ENCODE assay signal across 8 mouse cellular contexts in genomic region chr15:95762661-95763303, GRCm38 (mm10). TPM values are rescaled to one million over a fixed set of nuclear protein-coding genes. Genes with fewer than 3 reads are reported as not detected.
DNase-seq lines count a peak whose midpoint lies in the region; ATAC-seq and TF ChIP-seq lines count a peak whose summit lies in the region.

No protein-coding gene starts in this region.

- H3K9me3 ChIP-seq in MEL (replicated peaks; ENCODE audit: insufficient read depth, low read length), result no peaks in the 10 kb centered on the region
- H3K9me3 ChIP-seq in forebrain, embryonic 15.5 days, result no peaks in the 10 kb centered on the region
- no peaks in the 10 kb centered on the region for H3K9me3 ChIP-seq in hindbrain, embryonic 14.5 days (ENCODE audit: control insufficient read depth, low read length)

- peak; percentile 94 to 100 (median 95) for TF ChIP-seq CTCF in MEL (IDR thresholded peaks at IDR 0.05 in 2 of 3, conservative IDR thresholded peaks at IDR 0.05 in 1 of 3; ENCODE audit: control insufficient read depth in 1 of 3, insufficient read depth in 1 of 3, low read depth in 2 of 3, low read length in 3 of 3, poor library complexity in 1 of 3, severe bottlenecking in 1 of 3)

- H3K4me2 ChIP-seq in forebrain, embryonic 15.5 days (replicated peaks), result no peak overlapping the region
- no peak overlapping the region for H3K4me2 ChIP-seq in hindbrain, embryonic 14.5 days (replicated peaks)

- no peaks in the 10 kb centered on the region for H3K36me3 ChIP-seq in MEL (ENCODE audit: control insufficient read depth in 1 of 2, insufficient read depth in 2 of 2, low read length in 2 of 2)
- H3K36me3 ChIP-seq in forebrain, embryonic 15.5 days, result no peaks in the 10 kb centered on the region
- no peaks in the 10 kb centered on the region for H3K36me3 ChIP-seq in hindbrain, embryonic 14.5 days (replicated peaks; ENCODE audit: control insufficient read depth, insufficient read depth)

- H3K27ac ChIP-seq in MEL (ENCODE audit: control insufficient read depth, low read depth, low read length), result no peak overlapping the region
- no peak overlapping the region for H3K27ac ChIP-seq in forebrain, embryonic 15.5 days (replicated peaks)
- no peak overlapping the region for H3K27ac ChIP-seq in hindbrain, embryonic 14.5 days

- WGBS in forebrain, embryonic 15.5 days, result 37% methylated on average over 12 of the region's 12 CpGs
- 35% methylated on average over 12 of the region's 12 CpGs for WGBS in hindbrain, embryonic 14.5 days

- TF ChIP-seq POLR2A in MEL (IDR thresholded peaks at IDR 0.05; ENCODE audit: control insufficient read depth in 1 of 2, insufficient read depth in 1 of 2, low read depth in 1 of 2, low read length in 2 of 2, poor library complexity in 1 of 2), result no peak

- H3K4me1 ChIP-seq in MEL (ENCODE audit: control insufficient read depth in 1 of 2, insufficient read depth in 2 of 2, low read length in 2 of 2), result peaks cover 0 to 7% of the 10 kb centered on the region in 2 experiments; a peak in 2 of 4 replicates
- no peaks in the 10 kb centered on the region for H3K4me1 ChIP-seq in forebrain, embryonic 15.5 days
- H3K4me1 ChIP-seq in hindbrain, embryonic 14.5 days (replicated peaks; ENCODE audit: control insufficient read depth, insufficient read depth, low read length), result no peaks in the 10 kb centered on the region

- peak; percentile 86 for DNase-seq in MEL (ENCODE audit: low read depth, low spot score)
- peak; percentile 61 for DNase-seq in c-Kit-positive CD71-positive TER-119-positive erythroid progenitor cells, embryonic 14.5 days (ENCODE audit: low spot score)
- peak; percentile 86 for DNase-seq in hindbrain, embryonic 14.5 days (ENCODE audit: low spot score)
- peak; percentile 52 to 85 for DNase-seq in layer of hippocampus, postnatal 25 days (ENCODE audit: extremely low spot score in 1 of 2, low spot score in 1 of 2)
- DNase-seq in right cerebral cortex, postnatal 10 days (ENCODE audit: low spot score in 2 of 2), result peak; percentile 57 to 81
- DNase-seq in urinary bladder, postnatal 25 days (ENCODE audit: low spot score), result peak; percentile 91

- H3K79me2 ChIP-seq in MEL (ENCODE audit: control insufficient read depth, insufficient read depth, low read length, poor library complexity), result no peaks in the 10 kb centered on the region

- H3K4me3 ChIP-seq in MEL (ENCODE audit: control insufficient read depth in 1 of 2, insufficient read depth in 1 of 2, low read depth in 2 of 2, low read length in 2 of 2), result no peak overlapping the region
- no peak overlapping the region for H3K4me3 ChIP-seq in forebrain, embryonic 15.5 days
- no peak overlapping the region for H3K4me3 ChIP-seq in hindbrain, embryonic 14.5 days (replicated peaks; ENCODE audit: low read length)

- 0 out of 2 replicates have a peak, but pooled peaks have one; percentile 58 for ATAC-seq in forebrain, embryonic 15.5 days (replicated peaks)
- peak; percentile 71; the same call in 1 of the 2 replicates for ATAC-seq in hindbrain, embryonic 14.5 days (ENCODE audit: low FRiP score)
- ATAC-seq in megakaryocyte-erythroid progenitor cell, adult 5-6 weeks (replicated peaks; ENCODE audit: low FRiP score, low TSS enrichment, poor library complexity, severe bottlenecking), result peak; percentile 86

- no peak for TF ChIP-seq EP300 in MEL (IDR thresholded peaks at IDR 0.05; ENCODE audit: low read depth in 1 of 2, low read length in 2 of 2)

- no peaks in the 10 kb centered on the region for H3K27me3 ChIP-seq in MEL (ENCODE audit: control insufficient read depth in 1 of 2, insufficient read depth in 2 of 2, low read length in 2 of 2)
- no peaks in the 10 kb centered on the region for H3K27me3 ChIP-seq in forebrain, embryonic 15.5 days
- H3K27me3 ChIP-seq in hindbrain, embryonic 14.5 days (ENCODE audit: control insufficient read depth, insufficient read depth, low read length), result no peaks in the 10 kb centered on the region

- H3K9ac ChIP-seq in MEL (ENCODE audit: control insufficient read depth, low read depth, low read length, poor library complexity, severe bottlenecking), result no peak overlapping the region
- H3K9ac ChIP-seq in forebrain, embryonic 15.5 days (replicated peaks), result no peak overlapping the region
- no peak overlapping the region for H3K9ac ChIP-seq in hindbrain, embryonic 14.5 days

- TF ChIP-seq RAD21 in MEL (IDR thresholded peaks at IDR 0.05; ENCODE audit: low read depth, low read length), result peak; percentile 97

TF ChIP-seq in MEL, 35 proteins besides CTCF, POLR2A, EP300 and RAD21:
- TF ChIP-seq MAZ (IDR thresholded peaks at IDR 0.05; ENCODE audit: low read depth, low read length), result peak; percentile 53; the same call in 1 of the 2 replicates
- TF ChIP-seq CHD1 (IDR thresholded peaks at IDR 0.05; ENCODE audit: low read depth, low read length), result no peak
- no peak for TF ChIP-seq MAX (IDR thresholded peaks at IDR 0.05; ENCODE audit: low read length)
- no peak for TF ChIP-seq GABPA (IDR thresholded peaks at IDR 0.05; ENCODE audit: low read depth, low read length)
- peak; percentile 97 for TF ChIP-seq SMC3 (IDR thresholded peaks at IDR 0.05; ENCODE audit: low read depth, low read length)
- 0 out of 2 replicates have a peak, but pooled peaks have one; percentile 22 for TF ChIP-seq HCFC1 (IDR thresholded peaks at IDR 0.05; ENCODE audit: low read depth, low read length)
- peak; percentile 81 for TF ChIP-seq JUND (IDR thresholded peaks at IDR 0.05; ENCODE audit: low read depth, low read length)
- TF ChIP-seq GATA1 (IDR thresholded peaks at IDR 0.05; ENCODE audit: low read depth, low read length), result peak; percentile 38; the same call in 1 of the 2 replicates
- no peak for TF ChIP-seq ZKSCAN1 (IDR thresholded peaks at IDR 0.05; ENCODE audit: low read depth, low read length)
- no peak for TF ChIP-seq USF1 (IDR thresholded peaks at IDR 0.05; ENCODE audit: low read depth, low read length)
- no peak for TF ChIP-seq MXI1 (IDR thresholded peaks at IDR 0.05; ENCODE audit: low read depth, low read length)
- TF ChIP-seq SIN3A (IDR thresholded peaks at IDR 0.05; ENCODE audit: low read length), result peak; percentile 55; the same call in 1 of the 2 replicates
- no peak for TF ChIP-seq MYC (IDR thresholded peaks at IDR 0.05; ENCODE audit: low read depth, low read length)
- no peak for TF ChIP-seq TCF12 (IDR thresholded peaks at IDR 0.05; ENCODE audit: low read depth, low read length)
- no peak for TF ChIP-seq ETS1 (IDR thresholded peaks at IDR 0.05; ENCODE audit: low read depth, low read length)
- TF ChIP-seq BHLHE40 (IDR thresholded peaks at IDR 0.05; ENCODE audit: borderline replicate concordance, low read depth, low read length), result no peak
- TF ChIP-seq UBTF (IDR thresholded peaks at IDR 0.05; ENCODE audit: borderline replicate concordance, insufficient read depth, low read depth, low read length), result no peak
- no peak for TF ChIP-seq KAT2A (conservative IDR thresholded peaks at IDR 0.05; ENCODE audit: low read depth, low read length)
- peak; percentile 98 for TF ChIP-seq ZC3H11A (IDR thresholded peaks at IDR 0.05; ENCODE audit: low read depth, low read length)
- TF ChIP-seq RCOR1 (IDR thresholded peaks at IDR 0.05; ENCODE audit: low read depth, low read length), result no peak
- no peak for TF ChIP-seq USF2 (IDR thresholded peaks at IDR 0.05; ENCODE audit: borderline replicate concordance in 1 of 2, insufficient read depth in 1 of 2, low read depth in 1 of 2, low read length in 2 of 2)
- TF ChIP-seq ELF1 (IDR thresholded peaks at IDR 0.05; ENCODE audit: low read depth, low read length), result no peak
- TF ChIP-seq POLR2AphosphoS5 (IDR thresholded peaks at IDR 0.05; ENCODE audit: borderline replicate concordance, low read depth, low read length), result no peak

RNA-seq across cellular contexts. Expression of gene Ano6, which starts 27.9 kb away (rescaled TPM):
- 66.6 and 69.4 TPM in 2 replicates for total RNA-seq in MEL (2012; rRNA removed)
- 10 to 100 TPM; 54.8 to 61.4 TPM for polyA plus RNA-seq in MEL (2012; ENCODE audit: insufficient read depth in 1 of 2, insufficient read length in 2 of 2, low read depth in 1 of 2, low replicate concordance in 2 of 2, missing spikeins in 1 of 2)
- polyA plus RNA-seq in forebrain, embryonic 15.5 days (2015; fragmentation: Nextera tagmentation; extraction: Ambion mirVana), result 22.1 and 22.4 TPM in 2 replicates
- 30.6 and 33.2 TPM in 2 replicates for polyA plus RNA-seq in hindbrain, embryonic 14.5 days (2014; fragmentation: Nextera tagmentation; extraction: Ambion mirVana)
- total RNA-seq in layer of hippocampus, postnatal 25 days (2021), result 10 to 100 TPM; 20.7 to 23.9 TPM
- total RNA-seq in megakaryocyte-erythroid progenitor cell, adult 5-6 weeks (2014; fragmentation: Nextera tagmentation), result 11.5 and 18.0 TPM in 2 replicates
- total RNA-seq in megakaryocyte-erythroid progenitor cell, adult 5-6 weeks (2017), result 10.5 and 15.9 TPM in 2 replicates
